Mouse (Mus musculus) layer of hippocampus, postnatal 10 days (tissue): Measurements from ENCODE around the gene Dcaf15. TPM values are rescaled to one million over a fixed set of nuclear protein-coding genes. Genes with fewer than 3 reads are reported as not detected.

Experiments used
- DNase-seq, 2 experiments: peaks; one replicate each; pipeline ENCODE4 v3.0.0; 2021; ENCODE audit warnings: low spot score in 2 of 2
- microRNA-seq, 2 experiments: library from miRNA; unstranded; fragments of <30 nt; microRNA quantifications; one replicate each; pipeline ENCODE4 v1.2.0; 2021
- total RNA-seq, 2 experiments: library from RNA; stranded (reverse); gene quantifications; 2 replicates each; pipeline ENCODE4 v1.2.3; 2021

The Dcaf15 gene
- total RNA-seq, 2 experiments from 2014 or later: 31.8 to 31.9 TPM

- peak; percentile 98 for DNase-seq
Measured at GRCm38 (mm10) chr8:84067047-84067573, 37.5 kb downstream of the Dcaf15 start.

- peak; percentile 98 to 99 for DNase-seq
Measured at GRCm38 (mm10) chr8:84066291-84066930, 38.2 kb downstream of the Dcaf15 start, which contains the start of gene Rfx1. TSS of gene Rfx1 (plus strand) at chr8:84066834.

GRCm38 (mm10) chr8:84065457-84066072 is 39.0 kb downstream of the Dcaf15 start:
- no peak for DNase-seq

- DNase-seq: no peak
Measured at GRCm38 (mm10) chr8:84065037-84065436, 39.5 kb downstream of the Dcaf15 start, which contains the start of gene Gm10643. TSS of gene Gm10643 (minus strand) at chr8:84065137.

- DNase-seq: no peak
Measured at GRCm38 (mm10) chr8:84063861-84064610, 40.5 kb downstream of the Dcaf15 start.

GRCm38 (mm10) chr8:84060245-84060644 is 44.3 kb downstream of the Dcaf15 start:
- no peak for DNase-seq

- no peak for DNase-seq
Measured at GRCm38 (mm10) chr8:84059226-84059625, 45.3 kb downstream of the Dcaf15 start.

GRCm38 (mm10) chr8:84057827-84058226 is 46.7 kb downstream of the Dcaf15 start:
- no peak for DNase-seq

- DNase-seq: no peak
Measured at GRCm38 (mm10) chr8:84053229-84053628, 51.3 kb downstream of the Dcaf15 start.

GRCm38 (mm10) chr8:84052746-84053145 is 51.8 kb downstream of the Dcaf15 start:
- DNase-seq: no peak

- DNase-seq: no peak
Measured at GRCm38 (mm10) chr8:84048171-84048570, 56.4 kb downstream of the Dcaf15 start.

Small RNA genes lying within 50 kb of the gene (microRNA-seq; reads per million reads assigned to microRNA genes)
- 0 reads per million in 2 experiments for gene Mir709

Other genes starting within 250 kb of the Dcaf15 start
- gene Adgrl1, start 204.7 kb downstream of the Dcaf15 start, total RNA-seq: 100 to 1,000 TPM; 360 to 379 TPM
- under 1 TPM; 0.22 to 0.37 TPM for gene Gm10644, start 149.6 kb downstream of the Dcaf15 start, total RNA-seq
- 1 to 10 TPM; 2.0 to 2.1 TPM for gene Asf1b, start 149.3 kb downstream of the Dcaf15 start, total RNA-seq
- 100 to 1,000 TPM; 240 to 254 TPM for gene Prkaca, start 131.8 kb downstream of the Dcaf15 start, total RNA-seq
- gene Samd1, start 107.1 kb downstream of the Dcaf15 start, total RNA-seq: 10 to 100 TPM; 54.1 to 56.4 TPM
- under 1 TPM; 0.49 to 0.66 TPM for gene 1700067K01Rik, start 103.3 kb downstream of the Dcaf15 start, total RNA-seq
- gene 2210011C24Rik, start 92.6 kb downstream of the Dcaf15 start, total RNA-seq: not detected
- gene Palm3, start 83.3 kb downstream of the Dcaf15 start, total RNA-seq: 10 to 100 TPM; 11.2 to 13.5 TPM
- 1 to 10 TPM; 1.4 to 1.7 TPM for gene Il27ra, start 62.2 kb downstream of the Dcaf15 start, total RNA-seq
- gene Rln3, start 59.8 kb downstream of the Dcaf15 start, total RNA-seq: not detected
- 1 to 10 TPM; 3.0 to 5.3 TPM for gene Gm10643, start 39.6 kb downstream of the Dcaf15 start, total RNA-seq
- gene Rfx1, start 37.9 kb downstream of the Dcaf15 start, total RNA-seq: 10 to 100 TPM; 20.9 to 21.5 TPM
- not detected for gene Podnl1, start 21.2 kb upstream of the Dcaf15 start, total RNA-seq
- gene Cc2d1a, start 43.2 kb upstream of the Dcaf15 start, total RNA-seq: 10 to 100 TPM; 59.8 to 68.1 TPM
- gene 4930432K21Rik, start 43.3 kb upstream of the Dcaf15 start, total RNA-seq: 1 to 10 TPM; 1.5 to 1.7 TPM
- gene Nanos3, start 80.4 kb upstream of the Dcaf15 start, total RNA-seq: 1 to 10 TPM; 7.8 to 8.4 TPM
- gene Zswim4, start 132.3 kb upstream of the Dcaf15 start, total RNA-seq: 10 to 100 TPM; 18.0 to 18.3 TPM
- gene D8Ertd738e, start 145.0 kb upstream of the Dcaf15 start, total RNA-seq: 100 to 1,000 TPM; 138 to 140 TPM
- 10 to 100 TPM; 27.4 to 29.0 TPM for gene Mri1, start 152.6 kb upstream of the Dcaf15 start, total RNA-seq
- 10 to 100 TPM; 22.1 to 25.5 TPM for gene Ccdc130, start 165.6 kb upstream of the Dcaf15 start, total RNA-seq